In the genomic region with DNA sequence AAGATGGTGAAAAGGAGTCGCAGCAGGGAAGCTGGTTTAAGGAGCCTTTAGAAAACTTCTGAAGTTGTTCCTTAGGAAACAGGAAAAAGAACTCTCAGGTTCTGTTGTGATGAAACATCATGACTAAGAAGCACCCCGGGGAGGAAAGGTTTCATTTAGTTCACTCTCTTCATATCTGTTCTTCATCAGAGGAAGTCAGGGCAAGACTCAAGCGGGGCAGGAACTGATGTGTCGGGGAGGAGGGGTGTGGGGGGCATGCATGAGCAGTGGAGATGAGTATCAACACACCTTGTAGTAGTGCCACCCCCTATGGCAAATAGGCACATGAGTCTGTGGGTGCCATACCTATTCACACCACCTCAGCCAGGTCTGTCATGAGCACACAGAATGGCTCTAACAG, we compare ENCODE assay signal across 24 mouse cellular contexts. TPM values are rescaled to one million over a fixed set of nuclear protein-coding genes. Genes with fewer than 3 reads are reported as not detected.
DNase-seq lines count a peak whose midpoint lies in the region; TF ChIP-seq lines count a peak whose summit lies in the region.
"Had no signal": no experiment of that assay in that cellular context is flagged by ENCODE, and none has a peak within 500 bp of the region (broad histone marks: within the 10 kb centered on the region; RNA-seq: fewer than 3 reads in every experiment).

No protein-coding gene starts in this region.

- no peaks in the 10 kb centered on the region for H3K79me2 ChIP-seq in MEL (ENCODE audit: control insufficient read depth, insufficient read depth, low read length, poor library complexity)

- TF ChIP-seq EP300 in MEL (IDR thresholded peaks at IDR 0.05; ENCODE audit: low read depth in 1 of 2, low read length in 2 of 2) = peak in 1 of 2 experiments; percentile 43; a peak in 1 of 4 replicates

- 0 out of 4 replicates have a peak overlapping the region, but pooled peaks of 1 of the 2 experiments have one; percentile 31 for H3K4me3 ChIP-seq in MEL (ENCODE audit: control insufficient read depth in 1 of 2, insufficient read depth in 1 of 2, low read depth in 2 of 2, low read length in 2 of 2)
- H3K4me3 ChIP-seq: embryonic facial prominence, embryonic 10.5 days; embryonic facial prominence, embryonic 15.5 days; forebrain, embryonic 13.5 days; heart, embryonic 10.5 days; heart, embryonic 15.5 days; limb, embryonic 10.5 days; limb, embryonic 15.5 days; liver, embryonic 13.5 days; neural tube, embryonic 13.5 days had no signal

- TF ChIP-seq POLR2A in MEL (IDR thresholded peaks at IDR 0.05; ENCODE audit: control insufficient read depth in 1 of 2, insufficient read depth in 1 of 2, low read depth in 1 of 2, low read length in 2 of 2, poor library complexity in 1 of 2) = no peak

- intact Hi-C loops in left cerebral cortex, postnatal 36 days (cut with DNase I) = no loop called here

- no peaks in the 10 kb centered on the region for H3K27me3 ChIP-seq in MEL (ENCODE audit: control insufficient read depth in 1 of 2, insufficient read depth in 2 of 2, low read length in 2 of 2)
- H3K27me3 ChIP-seq: embryonic facial prominence, embryonic 15.5 days; forebrain, embryonic 13.5 days; heart, embryonic 15.5 days; limb, embryonic 15.5 days; liver, embryonic 13.5 days; neural tube, embryonic 13.5 days had no signal

- no peak for TF ChIP-seq RAD21 in MEL (IDR thresholded peaks at IDR 0.05; ENCODE audit: low read depth, low read length)

- H3K9ac ChIP-seq in MEL (ENCODE audit: control insufficient read depth, low read depth, low read length, poor library complexity, severe bottlenecking) = no peak overlapping the region; the same call in 1 of the 2 replicates
- H3K9ac ChIP-seq: embryonic facial prominence, embryonic 15.5 days; forebrain, embryonic 13.5 days; heart, embryonic 15.5 days; limb, embryonic 15.5 days; liver, embryonic 13.5 days; neural tube, embryonic 13.5 days had no signal

- peaks cover 3 to 6% of the 10 kb centered on the region in 2 experiments; a peak in 1 of 4 replicates for H3K4me1 ChIP-seq in MEL (ENCODE audit: control insufficient read depth in 1 of 2, insufficient read depth in 2 of 2, low read length in 2 of 2)
- H3K4me1 ChIP-seq: embryonic facial prominence, embryonic 10.5 days; embryonic facial prominence, embryonic 15.5 days; forebrain, embryonic 13.5 days; heart, embryonic 10.5 days; heart, embryonic 15.5 days; limb, embryonic 10.5 days; limb, embryonic 15.5 days; liver, embryonic 13.5 days; neural tube, embryonic 13.5 days had no signal

- TF ChIP-seq CTCF in MEL (IDR thresholded peaks at IDR 0.05 in 2 of 3, conservative IDR thresholded peaks at IDR 0.05 in 1 of 3; ENCODE audit: control insufficient read depth in 1 of 3, insufficient read depth in 1 of 3, low read depth in 2 of 3, low read length in 3 of 3, poor library complexity in 1 of 3, severe bottlenecking in 1 of 3) = no peak

- H3K27ac ChIP-seq in MEL (ENCODE audit: control insufficient read depth, low read depth, low read length) = no peak overlapping the region
- H3K27ac ChIP-seq: embryonic facial prominence, embryonic 10.5 days; embryonic facial prominence, embryonic 15.5 days; forebrain, embryonic 13.5 days; heart, embryonic 10.5 days; heart, embryonic 15.5 days; hindbrain, postnatal 0 days; limb, embryonic 10.5 days; limb, embryonic 15.5 days; liver, embryonic 13.5 days; neural tube, embryonic 13.5 days had no signal

- H3K36me3 ChIP-seq in MEL (ENCODE audit: control insufficient read depth in 1 of 2, insufficient read depth in 2 of 2, low read length in 2 of 2) = peaks cover 0 to 9% of the 10 kb centered on the region in 2 experiments; a peak in 2 of 4 replicates
- H3K36me3 ChIP-seq: heart, embryonic 15.5 days; limb, embryonic 15.5 days; liver, embryonic 13.5 days had no signal

- H3K9me3 ChIP-seq in MEL (replicated peaks; ENCODE audit: insufficient read depth, low read length) = no peaks in the 10 kb centered on the region
- H3K9me3 ChIP-seq: embryonic facial prominence, embryonic 10.5 days; embryonic facial prominence, embryonic 15.5 days; forebrain, embryonic 13.5 days; heart, embryonic 10.5 days; heart, embryonic 15.5 days; limb, embryonic 10.5 days; limb, embryonic 15.5 days; liver, embryonic 13.5 days; neural tube, embryonic 13.5 days had no signal

- DNase-seq in heart, adult 11 months = peak; percentile 67
- DNase-seq in heart, adult 18-20 months = no peak
- DNase-seq in MEL (ENCODE audit: low read depth, low spot score) = peak; percentile 52
- DNase-seq in naive thymus-derived CD4-positive, alpha-beta T cell, adult 2 months (ENCODE audit: low read depth) = peak; percentile 34
- peak; percentile 47 for DNase-seq in thymus, postnatal 25 days
- no peak for DNase-seq in left cerebral cortex, postnatal 36 days (ENCODE audit: low spot score in 2 of 2)
- DNase-seq in kidney, adult 11 months = no peak
- no peak for DNase-seq in cerebellum, adult 11 months
- DNase-seq: adrenal gland, postnatal 14 days; gastrocnemius, postnatal 10 days; kidney, adult 2 months; layer of hippocampus, postnatal 36 days; liver, embryonic 13.5 days; lung, adult 18-20 months; lung, postnatal 10 days had no signal

TF ChIP-seq in MEL, 35 proteins besides CTCF, POLR2A, EP300 and RAD21:
- no peak for TF ChIP-seq MXI1 (IDR thresholded peaks at IDR 0.05; ENCODE audit: low read depth, low read length)
- no peak for TF ChIP-seq UBTF (IDR thresholded peaks at IDR 0.05; ENCODE audit: borderline replicate concordance, insufficient read depth, low read depth, low read length)
- no peak for TF ChIP-seq TCF12 (IDR thresholded peaks at IDR 0.05; ENCODE audit: low read depth, low read length)
- TF ChIP-seq ZKSCAN1 (IDR thresholded peaks at IDR 0.05; ENCODE audit: low read depth, low read length) = no peak
- TF ChIP-seq MAZ (IDR thresholded peaks at IDR 0.05; ENCODE audit: low read depth, low read length) = no peak

RNA-seq across cellular contexts. Expression of a gene that starts 47.3 kb away (rescaled TPM):
- 10 to 100 TPM; 97.1 to 99.3 TPM for total RNA-seq in heart, adult 18-20 months (2021)
- 49.0 and 59.2 TPM in 2 replicates for total RNA-seq in MEL (2012; rRNA removed)
- polyA plus RNA-seq in MEL (2012; ENCODE audit: insufficient read depth in 1 of 2, insufficient read length in 2 of 2, low read depth in 1 of 2, low replicate concordance in 2 of 2, missing spikeins in 1 of 2) = 1 to 10 TPM in 1 of 2 experiments, not detected in 1; 7.7 TPM
- 100 to 1,000 TPM; 301 to 317 TPM for total RNA-seq in left cerebral cortex, postnatal 36 days (2021)

Comparison
In these comparisons a context has a peak if more than half of its experiments do, and no peak if none do; other contexts are left out.
1. DNase-seq: peak in heart, adult 11 months (single experiment), MEL (single experiment), naive thymus-derived CD4-positive, alpha-beta T cell, adult 2 months (single experiment) and thymus, postnatal 25 days (single experiment); none in heart, adult 18-20 months (0 of 2), left cerebral cortex, postnatal 36 days (0 of 2), kidney, adult 11 months (single experiment) and cerebellum, adult 11 months (single experiment).